Mouse (Mus musculus) C2C12 (cell line): ENCODE data around the gene Cxcl17. TPM values are rescaled to one million over a fixed set of nuclear protein-coding genes. Genes with fewer than 3 reads are reported as not detected.

Experiments used
- H3K27me3 ChIP-seq: one replicate; pipeline ENCODE4 v1.6.1; 2011; ENCODE audit not compliant: control insufficient read depth, insufficient read depth, insufficient read length
- H3K36me3 ChIP-seq: one replicate; pipeline ENCODE4 v1.6.1; 2011; ENCODE audit not compliant: control insufficient read depth, insufficient read depth
- H3K4me3 ChIP-seq: one replicate; pipeline ENCODE4 v1.5.1; 2011; ENCODE audit warnings: mild to moderate bottlenecking, control low read depth; ENCODE audit not compliant: poor library complexity, insufficient read depth, severe bottlenecking
- H3K79me2 ChIP-seq: one replicate; pipeline ENCODE4 v1.6.1; 2011; ENCODE audit not compliant: control insufficient read depth, insufficient read depth
- H3K79me3 ChIP-seq: one replicate; pipeline ENCODE4 v1.6.1; 2011; ENCODE audit warnings: low read depth, control low read depth
- H3ac ChIP-seq: one replicate; pipeline ENCODE3; 2011; ENCODE audit warnings: low read depth; ENCODE audit not compliant: control insufficient read depth, insufficient read length
- CEBPB ChIP-seq: IDR thresholded peaks from one replicate; pipeline ENCODE4 v1.6.1; 2011; ENCODE audit warnings: low read depth, mild to moderate bottlenecking, control low read depth, moderate library complexity
- CTCF ChIP-seq: IDR thresholded peaks from one replicate; pipeline ENCODE4 v1.5.1; 2011; ENCODE audit not compliant: control insufficient read depth, insufficient read depth, insufficient read length
- FOSL1 ChIP-seq: IDR thresholded peaks from one replicate; pipeline ENCODE4 v1.8.0; 2011; ENCODE audit warnings: mild to moderate bottlenecking, low read length; ENCODE audit not compliant: poor library complexity, insufficient read depth, severe bottlenecking
- MAX ChIP-seq: IDR thresholded peaks from one replicate; pipeline ENCODE4 v1.6.1; 2011; ENCODE audit warnings: mild to moderate bottlenecking, control low read depth
- MYOD1 ChIP-seq: IDR thresholded peaks from one replicate; pipeline ENCODE4 v1.6.1; 2011; ENCODE audit warnings: low read depth; ENCODE audit not compliant: control insufficient read depth, insufficient read length
- MYOG ChIP-seq: IDR thresholded peaks from one replicate; pipeline ENCODE4 v1.6.1; 2011; ENCODE audit not compliant: control insufficient read depth, insufficient read length; ENCODE audit errors: extremely low read depth
- USF1 ChIP-seq: IDR thresholded peaks from one replicate; pipeline ENCODE4 v1.6.1; 2011; ENCODE audit warnings: low read depth, mild to moderate bottlenecking, control low read depth, moderate library complexity
- polyA plus RNA-seq: library from polyadenylated mRNA; unstranded; fragments of >200 nt; fragmentation: generic; extraction: Trizol; gene quantifications from one replicate; pipeline ENCODE4 v1.2.1, GENCODE M21; 2012; ENCODE audit warnings: missing spikeins

The Cxcl17 gene
- polyA plus RNA-seq, 1 experiment, result not detected

DNA sequence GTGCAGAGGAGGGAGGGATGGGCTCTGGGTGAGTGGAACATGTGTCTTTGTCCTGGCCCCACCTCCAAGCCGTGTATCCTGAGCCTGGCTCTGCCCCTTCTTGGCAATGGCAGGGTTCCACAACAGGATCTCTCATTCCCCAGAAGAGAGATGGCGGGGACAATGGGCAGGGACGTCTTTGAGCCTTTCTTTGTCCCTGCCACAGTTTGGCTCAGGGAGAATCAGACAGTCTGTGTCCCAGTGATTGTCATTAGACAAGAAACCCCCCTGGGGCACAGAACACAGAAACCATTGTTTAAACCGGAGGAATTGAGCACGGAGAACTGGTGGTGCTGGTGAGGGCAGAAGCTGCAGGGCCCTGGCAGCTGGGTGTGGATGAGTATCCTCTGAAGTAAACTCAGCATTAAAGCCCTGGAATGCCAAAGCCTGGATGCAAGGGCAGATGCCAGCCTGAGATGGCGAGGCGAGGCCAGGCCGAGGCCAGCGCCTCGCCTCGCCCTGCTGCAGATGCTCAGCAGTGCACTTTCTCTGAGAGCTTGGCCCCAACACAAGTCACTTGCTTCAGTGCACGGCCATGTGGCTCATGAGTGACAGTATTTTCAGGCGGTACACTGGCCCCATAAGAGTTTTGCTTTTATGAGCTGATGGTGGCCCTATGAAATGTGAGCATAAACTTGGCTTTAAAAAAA lies 46.6 kb downstream of the Cxcl17 start:
- Histone ChIP-seq H3K79me2 (no peaks in the 10 kb centered on the region), H3K36me3 (no peaks in the 10 kb centered on the region), H3K79me3 (no peaks in the 10 kb centered on the region), H3K27me3 (peaks cover 10% of the 10 kb centered on the region), H3ac (no peak overlapping the region), H3K4me3 (no peak overlapping the region)
- no peak for TF ChIP-seq MYOD1
- no peak for TF ChIP-seq USF1
- no peak for TF ChIP-seq MYOG
- TF ChIP-seq FOSL1, result no peak
- TF ChIP-seq CTCF, result no peak

DNA sequence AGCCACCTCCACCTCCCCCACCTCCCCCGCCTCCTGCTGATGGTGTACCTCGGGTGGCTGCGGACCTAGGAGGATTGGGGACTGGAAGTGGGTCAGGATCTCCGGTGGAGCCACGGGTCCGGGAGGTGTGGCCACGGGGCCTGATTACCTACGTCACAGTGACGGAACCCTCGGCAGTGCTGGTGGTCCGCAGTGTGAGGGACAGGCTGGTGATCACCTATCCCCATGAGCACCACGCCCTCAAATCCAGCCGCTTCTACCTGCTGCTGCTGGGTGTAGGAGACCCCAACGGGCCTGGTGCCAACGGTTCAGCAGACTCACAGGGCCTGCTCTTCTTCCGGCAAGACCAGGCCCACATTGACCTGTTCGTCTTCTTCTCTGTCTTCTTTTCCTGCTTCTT lies 49.1 kb downstream of the Cxcl17 start:
- H3K4me3 ChIP-seq, result no peak overlapping the region
- no peaks in the 10 kb centered on the region for H3K79me3 ChIP-seq
- H3ac ChIP-seq, result no peak overlapping the region
- no peaks in the 10 kb centered on the region for H3K36me3 ChIP-seq
- peaks cover 9% of the 10 kb centered on the region for H3K27me3 ChIP-seq
- no peaks in the 10 kb centered on the region for H3K79me2 ChIP-seq
- no peak for TF ChIP-seq CTCF
- TF ChIP-seq FOSL1, result no peak
- TF ChIP-seq USF1, result no peak

DNA sequence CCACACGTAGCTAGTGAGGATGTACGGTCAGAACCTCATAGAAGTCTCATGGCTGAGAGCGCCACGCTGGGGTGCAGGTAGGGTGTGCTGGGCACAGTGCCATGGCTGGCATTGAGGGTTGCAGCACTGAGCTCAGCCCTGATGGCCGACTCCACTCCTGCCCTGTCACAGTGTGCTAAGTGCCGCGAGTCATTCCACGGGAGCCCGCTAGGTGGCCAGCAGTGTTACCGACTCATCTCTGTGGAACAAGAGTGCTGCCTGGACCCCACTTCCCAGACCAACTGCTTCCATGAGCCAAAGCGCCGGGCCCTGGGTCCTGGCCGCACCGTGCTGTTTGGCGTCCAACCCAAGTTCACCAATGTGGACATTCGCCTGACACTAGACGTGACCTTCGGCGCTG lies 49.5 kb downstream of the Cxcl17 start:
- no peaks in the 10 kb centered on the region for H3K36me3 ChIP-seq

DNA sequence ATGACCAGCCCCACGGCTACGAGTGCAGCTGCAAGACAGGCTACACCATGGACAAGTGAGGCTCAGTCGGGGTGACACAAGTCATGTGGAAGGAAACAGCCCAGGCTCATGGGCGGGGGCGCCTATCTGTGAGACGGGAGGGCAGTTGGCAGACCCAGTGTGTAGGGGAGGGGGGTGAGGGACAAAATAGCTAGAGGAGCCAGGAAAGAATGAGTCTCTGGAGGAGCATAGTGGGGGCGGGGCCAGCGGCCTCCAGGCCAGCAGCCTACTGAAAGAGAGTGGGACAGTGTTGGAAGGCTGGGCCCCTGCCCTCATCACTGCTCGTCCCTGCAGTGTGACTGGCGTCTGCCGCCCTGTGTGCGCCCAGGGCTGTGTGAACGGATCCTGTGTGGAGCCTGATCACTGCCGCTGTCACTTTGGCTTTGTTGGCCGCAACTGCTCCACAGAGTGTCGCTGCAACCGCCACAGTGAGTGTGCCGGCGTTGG lies 53.9 kb downstream of the Cxcl17 start:
- H3K27me3 ChIP-seq, result no peaks in the 10 kb centered on the region
- no peaks in the 10 kb centered on the region for H3K79me3 ChIP-seq
- TF ChIP-seq CTCF (no peak), MYOG (no peak), FOSL1 (no peak), CEBPB (no peak), MAX (no peak), MYOD1 (no peak), USF1 (no peak)
- no peak overlapping the region for H3ac ChIP-seq
- no peaks in the 10 kb centered on the region for H3K79me2 ChIP-seq
- H3K4me3 ChIP-seq, result no peak overlapping the region
- no peaks in the 10 kb centered on the region for H3K36me3 ChIP-seq

More for the DNA sequence above, 49.5 kb downstream of the Cxcl17 start:
- no peaks in the 10 kb centered on the region for H3K79me2 ChIP-seq
- no peak overlapping the region for H3K4me3 ChIP-seq
- H3ac ChIP-seq, result no peak overlapping the region
- peak; percentile 13 for TF ChIP-seq CTCF
- no peak for TF ChIP-seq FOSL1
- no peaks in the 10 kb centered on the region for H3K79me3 ChIP-seq
- H3K27me3 ChIP-seq, result peaks cover 4% of the 10 kb centered on the region

Other genes with a start within 250 kb of the Cxcl17 start
- gene Pou2f2, start 233.2 kb downstream of the Cxcl17 start, polyA plus RNA-seq, result 0.02 TPM
- 5.3 TPM for gene Dedd2, start 192.3 kb downstream of the Cxcl17 start, polyA plus RNA-seq
- 5.4 TPM for gene Zfp526, start 191.5 kb downstream of the Cxcl17 start, polyA plus RNA-seq
- gene Gsk3a, start 175.0 kb downstream of the Cxcl17 start, polyA plus RNA-seq, result 87.3 TPM
- gene Erf, start 162.1 kb downstream of the Cxcl17 start, polyA plus RNA-seq, result 61.8 TPM
- 79.5 TPM for gene Cic, start 145.2 kb downstream of the Cxcl17 start, polyA plus RNA-seq
- 90.8 TPM for gene Pafah1b3, start 114.9 kb downstream of the Cxcl17 start, polyA plus RNA-seq
- gene Prr19, start 111.5 kb downstream of the Cxcl17 start, polyA plus RNA-seq, result not detected
- 0.13 TPM for gene Tmem145, start 106.8 kb downstream of the Cxcl17 start, polyA plus RNA-seq
- 31.9 TPM for gene Megf8, start 95.7 kb downstream of the Cxcl17 start, polyA plus RNA-seq
- 0.08 TPM for gene Cnfn, start 43.2 kb downstream of the Cxcl17 start, polyA plus RNA-seq
- 3.0 TPM for gene Lipe, start 14.2 kb downstream of the Cxcl17 start, polyA plus RNA-seq
- 0.06 TPM for gene Ceacam1, start 64.7 kb upstream of the Cxcl17 start, polyA plus RNA-seq
- not detected for gene Ceacam2, start 127.0 kb upstream of the Cxcl17 start, polyA plus RNA-seq
- gene Erich4, start 203.0 kb upstream of the Cxcl17 start, polyA plus RNA-seq, result not detected
- gene Dmac2, start 206.5 kb upstream of the Cxcl17 start, polyA plus RNA-seq, result 12.2 TPM
- 0.96 TPM for gene B3gnt8, start 213.8 kb upstream of the Cxcl17 start, polyA plus RNA-seq
- 21.3 TPM for gene Bckdha, start 246.1 kb upstream of the Cxcl17 start, polyA plus RNA-seq
- 53.2 TPM for gene Exosc5, start 246.3 kb upstream of the Cxcl17 start, polyA plus RNA-seq